Mouse (Mus musculus) MEL (cell line): ENCODE measurements around the gene Plekhg6. TPM values are rescaled to one million over a fixed set of nuclear protein-coding genes. Genes with fewer than 3 reads are reported as not detected.

Experiments used
- DNase-seq: peaks from one replicate; pipeline ENCODE4 v3.0.0; 2011; ENCODE audit warnings: low read depth, low spot score
- H3K27ac ChIP-seq: 2 replicates; pipeline ENCODE4 v1.5.1; 2012; ENCODE audit warnings: low read depth, mild to moderate bottlenecking, control low read depth, low read length, moderate library complexity; ENCODE audit not compliant: control insufficient read depth
- H3K27me3 ChIP-seq, 2 experiments: fragments of 150-350 bp in 1 of 2; sonication (generic) in 1 of 2; 2 replicates each; pipeline ENCODE4 v1.6.1; 2012; ENCODE audit warnings: low read length in 2 of 2, mild to moderate bottlenecking in 2 of 2, improper control_type of control experiment in 1 of 2, moderate library complexity in 1 of 2; ENCODE audit not compliant: insufficient read depth in 2 of 2, control insufficient read depth in 1 of 2
- H3K36me3 ChIP-seq, 2 experiments: 2 replicates each; pipeline ENCODE4 v1.6.1; 2012 to 2014; ENCODE audit warnings: low read length in 2 of 2, improper control_type of control experiment in 1 of 2, inconsistent platforms in 1 of 2, mild to moderate bottlenecking in 1 of 2; ENCODE audit not compliant: insufficient read depth in 2 of 2, control insufficient read depth in 1 of 2
- H3K4me1 ChIP-seq, 2 experiments: fragments of 150-350 bp in 1 of 2; sonication (generic) in 1 of 2; 2 replicates each; pipeline ENCODE4 v1.6.1; 2012; ENCODE audit warnings: low read length in 2 of 2, improper control_type of control experiment in 1 of 2, mild to moderate bottlenecking in 1 of 2; ENCODE audit not compliant: insufficient read depth in 2 of 2, control insufficient read depth in 1 of 2
- H3K4me3 ChIP-seq, 2 experiments: fragments of 150-350 bp in 1 of 2; sonication (generic) in 1 of 2; 2 replicates each; pipeline ENCODE4 v1.5.1; 2012; ENCODE audit warnings: low read depth in 2 of 2, low read length in 2 of 2, mild to moderate bottlenecking in 2 of 2, moderate library complexity in 2 of 2, control low read depth in 1 of 2, improper control_type of control experiment in 1 of 2; ENCODE audit not compliant: control insufficient read depth in 1 of 2, insufficient read depth in 1 of 2
- H3K79me2 ChIP-seq: 2 replicates; pipeline ENCODE4 v1.6.1; 2012; ENCODE audit warnings: mild to moderate bottlenecking, low read length, moderate library complexity; ENCODE audit not compliant: control insufficient read depth, poor library complexity, insufficient read depth
- H3K9ac ChIP-seq: 2 replicates; pipeline ENCODE4 v1.6.1; 2012; ENCODE audit warnings: low read depth, mild to moderate bottlenecking, control low read depth, low read length, moderate library complexity; ENCODE audit not compliant: control insufficient read depth, poor library complexity, severe bottlenecking
- H3K9me3 ChIP-seq: fragments of 150-350 bp; sonication (generic); replicated peaks from 2 replicates; pipeline ENCODE4 v1.6.1; 2012; ENCODE audit warnings: mild to moderate bottlenecking, low read length, improper control_type of control experiment, moderate library complexity; ENCODE audit not compliant: insufficient read depth
- BHLHE40 ChIP-seq: IDR thresholded peaks from 2 replicates; pipeline ENCODE4 v1.6.1; 2012; ENCODE audit warnings: low read depth, mild to moderate bottlenecking, inconsistent platforms, low read length, improper control_type of control experiment, borderline replicate concordance
- CHD1 ChIP-seq: IDR thresholded peaks from 2 replicates; pipeline ENCODE4 v1.6.1; 2012; ENCODE audit warnings: low read depth, mild to moderate bottlenecking, inconsistent platforms, low read length, improper control_type of control experiment
- CHD2 ChIP-seq: IDR thresholded peaks from 2 replicates; pipeline ENCODE4 v1.6.1; 2011; ENCODE audit warnings: low read length, improper control_type of control experiment
- CTCF ChIP-seq, 3 experiments: IDR thresholded peaks in 2 of 3; conservative IDR thresholded peaks in 1 of 3; 2 replicates each; pipeline ENCODE4 v1.5.1; 2011 to 2012; ENCODE audit warnings: low read length in 3 of 3, low read depth in 2 of 3, mild to moderate bottlenecking in 2 of 3, improper control_type of control experiment in 1 of 3, inconsistent platforms in 1 of 3, mixed read lengths in 1 of 3, moderate library complexity in 1 of 3; ENCODE audit not compliant: control insufficient read depth in 1 of 3, insufficient read depth in 1 of 3, poor library complexity in 1 of 3, severe bottlenecking in 1 of 3
- GABPA ChIP-seq: IDR thresholded peaks from 2 replicates; pipeline ENCODE4 v1.6.1; 2012; ENCODE audit warnings: low read depth, mild to moderate bottlenecking, inconsistent platforms, low read length, improper control_type of control experiment, moderate library complexity
- GATA1 ChIP-seq: IDR thresholded peaks from 2 replicates; pipeline ENCODE4 v1.6.1; 2011; ENCODE audit warnings: low read depth, low read length, improper control_type of control experiment
- HCFC1 ChIP-seq: IDR thresholded peaks from 2 replicates; pipeline ENCODE4 v1.6.1; 2012; ENCODE audit warnings: low read depth, mild to moderate bottlenecking, inconsistent platforms, low read length, improper control_type of control experiment, moderate library complexity
- MAX ChIP-seq: IDR thresholded peaks from 2 replicates; pipeline ENCODE4 v1.6.1; 2011; ENCODE audit warnings: low read length, improper control_type of control experiment
- MAZ ChIP-seq: IDR thresholded peaks from 2 replicates; pipeline ENCODE4 v1.6.1; 2012; ENCODE audit warnings: low read depth, mild to moderate bottlenecking, inconsistent platforms, low read length, improper control_type of control experiment
- MYB ChIP-seq: IDR thresholded peaks from 2 replicates; pipeline ENCODE4 v1.6.1; 2011; ENCODE audit warnings: mild to moderate bottlenecking, low read depth, low read length, improper control_type of control experiment
- MYC ChIP-seq: IDR thresholded peaks from 2 replicates; pipeline ENCODE4 v1.6.1; 2011; ENCODE audit warnings: low read depth, mild to moderate bottlenecking, low read length, improper control_type of control experiment, moderate library complexity
- POLR2AphosphoS2 ChIP-seq: IDR thresholded peaks from 2 replicates; pipeline ENCODE4 v1.6.1; 2011; ENCODE audit warnings: low read length, improper control_type of control experiment
- RCOR1 ChIP-seq: IDR thresholded peaks from 2 replicates; pipeline ENCODE4 v1.6.1; 2012; ENCODE audit warnings: low read depth, mild to moderate bottlenecking, inconsistent platforms, low read length, improper control_type of control experiment
- SMC3 ChIP-seq: IDR thresholded peaks from 2 replicates; pipeline ENCODE4 v1.6.1; 2011; ENCODE audit warnings: low read depth, low read length, improper control_type of control experiment
- TAL1 ChIP-seq: IDR thresholded peaks from 2 replicates; pipeline ENCODE4 v1.6.1; 2012; ENCODE audit warnings: mild to moderate bottlenecking, inconsistent platforms, low read length, moderate library complexity, mixed read lengths
- TBP ChIP-seq: IDR thresholded peaks from 2 replicates; pipeline ENCODE4 v1.8.0; 2011; ENCODE audit warnings: low read depth, low read length, improper control_type of control experiment
- USF1 ChIP-seq: IDR thresholded peaks from 2 replicates; pipeline ENCODE4 v1.6.1; 2014; ENCODE audit warnings: low read depth, mild to moderate bottlenecking, inconsistent platforms, low read length, improper control_type of control experiment, moderate library complexity
- ZC3H11A ChIP-seq: IDR thresholded peaks from 2 replicates; pipeline ENCODE4 v1.6.1; 2012; ENCODE audit warnings: low read depth, mild to moderate bottlenecking, inconsistent platforms, low read length, improper control_type of control experiment
- ZKSCAN1 ChIP-seq: IDR thresholded peaks from 2 replicates; pipeline ENCODE4 v1.6.1; 2012; ENCODE audit warnings: low read depth, mild to moderate bottlenecking, inconsistent platforms, low read length, improper control_type of control experiment, moderate library complexity
- ZMIZ1 ChIP-seq: IDR thresholded peaks from 2 replicates; pipeline ENCODE4 v1.6.1; 2012; ENCODE audit warnings: low read depth, mild to moderate bottlenecking, inconsistent platforms, low read length, improper control_type of control experiment, moderate library complexity
- polyA plus RNA-seq, 2 experiments: library from polyadenylated mRNA; stranded (reverse) in 1 of 2; unstranded in 1 of 2; fragments of >175 nt in 1 of 2; fragments of >200 nt in 1 of 2; gene quantifications; 2 replicates each; pipeline versions ENCODE4 v1.2.1 to v1.2.4; 2012; ENCODE audit warnings: low replicate concordance in 2 of 2, low read depth in 1 of 2; ENCODE audit not compliant: insufficient read length in 2 of 2, insufficient read depth in 1 of 2, missing spikeins in 1 of 2
- total RNA-seq: library from RNA; depleted of rRNA; stranded (reverse); fragments of 300-350 nt; gene quantifications from 2 replicates; pipeline ENCODE4 v1.2.3, GENCODE M21; 2012

Gene Plekhg6
- total and polyA plus RNA-seq, 3 experiments: 0.13 TPM; not detected in 2

- Histone ChIP-seq H3K9ac (no peak overlapping the region), H3K79me2 (no peaks in the 10 kb centered on the region), H3K9me3 (no peaks in the 10 kb centered on the region), H3K27me3 (peaks cover 0 to 2% of the 10 kb centered on the region in 2 experiments; a peak in 2 of 4 replicates), H3K4me3 (no peak overlapping the region), H3K4me1 (peaks cover 4 to 11% of the 10 kb centered on the region in 2 experiments), H3K36me3 (peaks cover 0 to 5% of the 10 kb centered on the region in 2 experiments; a peak in 2 of 4 replicates), H3K27ac (no peak overlapping the region)
- TF ChIP-seq MAX (no peak), GATA1 (no peak), CTCF (IDR thresholded peaks at IDR 0.05 in 2 of 3, conservative IDR thresholded peaks at IDR 0.05 in 1 of 3; ENCODE audit: control insufficient read depth in 1 of 3, insufficient read depth in 1 of 3, low read depth in 2 of 3, low read length in 3 of 3, poor library complexity in 1 of 3, severe bottlenecking in 1 of 3) (no peak), ZMIZ1 (no peak), CHD1 (no peak), RCOR1 (no peak), CHD2 (no peak), MYB (no peak), TAL1 (no peak), ZC3H11A (no peak), GABPA (no peak)
- DNase-seq: no peak
Observed at GRCm38 (mm10) chr6:125342198-125342597, 38.4 kb downstream of the Plekhg6 start.

DNA sequence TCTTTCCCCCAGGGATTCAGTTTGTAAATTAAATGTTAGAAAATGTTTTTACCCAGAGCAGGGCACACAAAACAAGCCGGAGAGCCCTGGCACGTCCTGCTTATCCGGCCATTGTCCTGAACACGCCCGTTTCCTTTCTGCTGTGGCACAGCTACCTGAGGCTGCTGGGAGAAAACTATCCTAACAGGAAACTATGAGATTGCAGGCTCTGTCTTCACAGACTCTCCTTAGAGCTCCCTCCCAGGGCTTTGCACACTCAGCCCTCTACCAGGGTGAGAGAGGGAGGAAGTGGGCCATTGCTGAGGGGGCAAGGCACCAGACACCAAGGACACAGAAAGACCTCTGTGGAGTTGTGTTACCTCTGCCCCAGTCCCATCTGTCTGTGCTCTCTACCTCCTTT, 40.3 kb downstream of the Plekhg6 start:
- DNase-seq: no peak
- H3K79me2 ChIP-seq: no peaks in the 10 kb centered on the region
- TF ChIP-seq RCOR1 (no peak), GATA1 (no peak), HCFC1 (no peak), USF1 (no peak), SMC3 (no peak), GABPA (no peak), MAX (no peak), MYC (no peak), BHLHE40 (no peak), ZC3H11A (no peak), TBP (no peak), ZKSCAN1 (no peak), POLR2AphosphoS2 (no peak), MAZ (no peak), ZMIZ1 (no peak)
- H3K27me3 ChIP-seq: peaks cover 1 to 2% of the 10 kb centered on the region in 2 experiments
- H3K36me3 ChIP-seq: peaks cover 0 to under 1% of the 10 kb centered on the region in 2 experiments; a peak in 1 of 4 replicates
- H3K4me3 ChIP-seq: no peak overlapping the region
- H3K27ac ChIP-seq: no peak overlapping the region
- H3K9ac ChIP-seq: no peak overlapping the region
- H3K4me1 ChIP-seq: peaks cover 0 to 2% of the 10 kb centered on the region in 2 experiments; a peak in 2 of 4 replicates
- no peaks in the 10 kb centered on the region for H3K9me3 ChIP-seq
